Mouse (Mus musculus) kidney, postnatal 0 days (tissue): ENCODE results near the gene Usp5. TPM values are rescaled to one million over a fixed set of nuclear protein-coding genes. Genes with fewer than 3 reads are reported as not detected.
"Not testable (repeated sequence)": the region's sequence is repeated elsewhere in the genome, so short reads cannot be mapped to it uniquely, and the experiment has no call there.

ENCODE experiments used
- ATAC-seq: fragments of 200-750 bp; cut with Nextera tagmentation; replicated peaks from 2 replicates; pipeline ENCODE4 v1.8.0; 2017; ENCODE audit warnings: low read depth, moderate number of reproducible peaks, moderate TSS enrichment, moderate library complexity; ENCODE audit not compliant: low FRiP score
- DNase-seq: peaks from one replicate; pipeline ENCODE4 v3.0.0-alpha.2; 2016; ENCODE audit warnings: low spot score
- H3K27ac ChIP-seq: fragments of 300-500 bp; sonication (generic); 2 replicates; pipeline ENCODE4 v1.5.1; 2014; ENCODE audit warnings: mild to moderate bottlenecking
- H3K27me3 ChIP-seq: fragments of 300-500 bp; sonication (generic); 2 replicates; pipeline ENCODE4 v1.6.1; 2014; ENCODE audit warnings: low read length, mixed read lengths; ENCODE audit not compliant: insufficient read depth
- H3K36me3 ChIP-seq: fragments of 300-500 bp; sonication (generic); 2 replicates; pipeline ENCODE4 v1.6.1; 2014; ENCODE audit warnings: low read length, mixed read lengths; ENCODE audit not compliant: insufficient read depth
- H3K4me1 ChIP-seq: fragments of 300-500 bp; sonication (generic); replicated peaks from 2 replicates; pipeline ENCODE4 v1.6.1; 2014; ENCODE audit warnings: antibody characterized with exemption, low read length, mixed read lengths; ENCODE audit not compliant: insufficient read depth
- H3K4me2 ChIP-seq: fragments of 300-500 bp; sonication (generic); 2 replicates; pipeline ENCODE4 v1.6.1; 2014; ENCODE audit warnings: mild to moderate bottlenecking, low read length, moderate library complexity, mixed read lengths
- H3K4me3 ChIP-seq: fragments of 300-500 bp; sonication (generic); replicated peaks from 2 replicates; pipeline ENCODE4 v1.5.1; 2014; ENCODE audit warnings: low read depth, low read length
- H3K9ac ChIP-seq: fragments of 300-500 bp; sonication (generic); 2 replicates; pipeline ENCODE4 v1.6.1; 2014; ENCODE audit warnings: low read depth, low read length
- H3K9me3 ChIP-seq: fragments of 300-500 bp; sonication (generic); replicated peaks from 2 replicates; pipeline ENCODE4 v1.6.1; 2016; ENCODE audit warnings: low read length, inconsistent platforms, mixed read lengths
- CTCF ChIP-seq: IDR thresholded peaks from 2 replicates; pipeline ENCODE4 v1.5.1; 2016; ENCODE audit warnings: antibody characterized with exemption, low read depth, mild to moderate bottlenecking, moderate library complexity
- WGBS: fragments of 180-500 bp; shearing (Covaris S2); extraction: QIAGEN DNeasy Blood & Tissue Kit; methylation state at CpG from one replicate; pipeline ENCODE4 v1.1.7; 2014; 5-methylcytosine and 5-hydroxymethylcytosine counted together
- polyA plus RNA-seq: library from polyadenylated mRNA; unstranded; fragments of >200 nt; fragmentation: Nextera tagmentation; extraction: Ambion mirVana; gene quantifications from 2 replicates; pipeline ENCODE4 v1.2.1, GENCODE M21; 2015

The Usp5 gene
- polyA plus RNA-seq, 1 experiment from 2014 or later: 96.6 TPM

GRCm38 (mm10) chr6:124834512-124835081 is 5.3 kb upstream of the Usp5 start:
- Histone ChIP-seq H3K9me3 (no peaks in the 10 kb centered on the region), H3K4me2 (no peak overlapping the region), H3K4me3 (no peak overlapping the region), H3K4me1 (peaks cover 8% of the 10 kb centered on the region; the same call in 1 of the 2 replicates), H3K36me3 (no peaks in the 10 kb centered on the region), H3K9ac (no peak overlapping the region), H3K27ac (no peak overlapping the region), H3K27me3 (no peaks in the 10 kb centered on the region)
- no peak for ATAC-seq
- 91% methylated on average over 6 of the region's 6 CpGs for WGBS
- TF ChIP-seq CTCF: no peak
- DNase-seq: no peak

GRCm38 (mm10) chr6:124831649-124832048 is 2.4 kb upstream of the Usp5 start:
- H3K9me3 ChIP-seq: no peaks in the 10 kb centered on the region
- no peak overlapping the region for H3K4me2 ChIP-seq
- WGBS: 91% methylated on average over 8 of the region's 8 CpGs
- TF ChIP-seq CTCF: no peak
- H3K27me3 ChIP-seq: no peaks in the 10 kb centered on the region
- no peak for ATAC-seq
- no peak overlapping the region for H3K4me3 ChIP-seq
- DNase-seq: no peak
- H3K9ac ChIP-seq: no peak overlapping the region
- no peaks in the 10 kb centered on the region for H3K36me3 ChIP-seq
- no peak overlapping the region for H3K27ac ChIP-seq
- peaks cover 10% of the 10 kb centered on the region; the same call in 1 of the 2 replicates for H3K4me1 ChIP-seq

- H3K9me3 ChIP-seq, H3K36me3 ChIP-seq, H3K27me3 ChIP-seq, H3K4me3 ChIP-seq, H3K27ac ChIP-seq, H3K9ac ChIP-seq, ATAC-seq, DNase-seq: not testable (repeated sequence)
- Histone ChIP-seq H3K4me2 (0 out of 2 replicates have a peak overlapping the region, but pooled peaks have one; percentile 74), H3K4me1 (peaks cover 10% of the 10 kb centered on the region; the same call in 1 of the 2 replicates)
- WGBS: 96% methylated on average over 4 of the region's 4 CpGs
These were observed 1.9 kb upstream of the Usp5 start for GRCm38 (mm10) chr6:124831199-124831598.

GRCm38 (mm10) chr6:124829799-124830700 is 766 bp upstream of the Usp5 start:
- peak; percentile 21; the same call in 1 of the 2 replicates for TF ChIP-seq CTCF
- peak; percentile 87 for ATAC-seq
- Histone ChIP-seq H3K4me1 (peaks cover 5% of the 10 kb centered on the region; the same call in 1 of the 2 replicates), H3K27ac (peak overlapping the region; percentile 92), H3K9ac (peak overlapping the region; percentile 70), H3K36me3 (peaks cover 9% of the 10 kb centered on the region), H3K4me2 (peak overlapping the region; percentile 74), H3K27me3 (no peaks in the 10 kb centered on the region), H3K4me3 (peak overlapping the region; percentile 67), H3K9me3 (no peaks in the 10 kb centered on the region)
- under 1% methylated on average over 38 of the region's 38 CpGs for WGBS
- peak; percentile 98 for DNase-seq

- Histone ChIP-seq H3K36me3 (peaks cover 28% of the 10 kb centered on the region), H3K27me3 (no peaks in the 10 kb centered on the region), H3K27ac (peak overlapping the region; percentile 38; the same call in 1 of the 2 replicates), H3K4me3 (peak overlapping the region; percentile 67), H3K9me3 (no peaks in the 10 kb centered on the region), H3K9ac (peak overlapping the region; percentile 52), H3K4me2 (peak overlapping the region; percentile 89), H3K4me1 (peaks cover 5% of the 10 kb centered on the region; the same call in 1 of the 2 replicates)
- WGBS: 17% methylated on average over 10 of the region's 10 CpGs
- peak; percentile 23; the same call in 1 of the 2 replicates for TF ChIP-seq CTCF
- DNase-seq: peak; percentile 61
- ATAC-seq: no peak
These were observed 1.1 kb downstream of the Usp5 start for GRCm38 (mm10) chr6:124828101-124828592.

GRCm38 (mm10) chr6:124822049-124822448 is 7.2 kb downstream of the Usp5 start:
- Histone ChIP-seq H3K27ac (no peak overlapping the region), H3K4me3 (no peak overlapping the region), H3K4me1 (no peaks in the 10 kb centered on the region), H3K9ac (no peak overlapping the region), H3K4me2 (no peak overlapping the region), H3K27me3 (no peaks in the 10 kb centered on the region), H3K36me3 (peaks cover 84% of the 10 kb centered on the region), H3K9me3 (no peaks in the 10 kb centered on the region)
- WGBS: 97% methylated on average over 4 of the region's 4 CpGs
- DNase-seq: no peak
- ATAC-seq: no peak
- no peak for TF ChIP-seq CTCF
